Mouse (Mus musculus) G1E-ER4 (cell line): ENCODE measurements around the gene Mfsd6. TPM values are rescaled to one million over a fixed set of nuclear protein-coding genes. Genes with fewer than 3 reads are reported as not detected.

Experiments
- GATA1 ChIP-seq: IDR thresholded peaks from one replicate; pipeline ENCODE4 v1.8.0; 2012; ENCODE audit warnings: low read length, inconsistent platforms
- polyA plus RNA-seq: library from polyadenylated mRNA; stranded (reverse); fragments of >175 nt; gene quantifications from 2 replicates; pipeline ENCODE4 v1.2.3, GENCODE M21; 2012

Mfsd6 gene
- polyA plus RNA-seq: 0.01 TPM in 1 of 2 replicates, not detected in the other

GRCm38 (mm10) chr1:52727056-52727900 lies at the start of gene Mfsd6:
Gene Mfsd6 (minus strand): TSS chr1:52727462.
- TF ChIP-seq GATA1: no peak

GRCm38 (mm10) chr1:52765176-52766111 lies 38.2 kb upstream of the Mfsd6 start:
- no peak for TF ChIP-seq GATA1

DNA sequence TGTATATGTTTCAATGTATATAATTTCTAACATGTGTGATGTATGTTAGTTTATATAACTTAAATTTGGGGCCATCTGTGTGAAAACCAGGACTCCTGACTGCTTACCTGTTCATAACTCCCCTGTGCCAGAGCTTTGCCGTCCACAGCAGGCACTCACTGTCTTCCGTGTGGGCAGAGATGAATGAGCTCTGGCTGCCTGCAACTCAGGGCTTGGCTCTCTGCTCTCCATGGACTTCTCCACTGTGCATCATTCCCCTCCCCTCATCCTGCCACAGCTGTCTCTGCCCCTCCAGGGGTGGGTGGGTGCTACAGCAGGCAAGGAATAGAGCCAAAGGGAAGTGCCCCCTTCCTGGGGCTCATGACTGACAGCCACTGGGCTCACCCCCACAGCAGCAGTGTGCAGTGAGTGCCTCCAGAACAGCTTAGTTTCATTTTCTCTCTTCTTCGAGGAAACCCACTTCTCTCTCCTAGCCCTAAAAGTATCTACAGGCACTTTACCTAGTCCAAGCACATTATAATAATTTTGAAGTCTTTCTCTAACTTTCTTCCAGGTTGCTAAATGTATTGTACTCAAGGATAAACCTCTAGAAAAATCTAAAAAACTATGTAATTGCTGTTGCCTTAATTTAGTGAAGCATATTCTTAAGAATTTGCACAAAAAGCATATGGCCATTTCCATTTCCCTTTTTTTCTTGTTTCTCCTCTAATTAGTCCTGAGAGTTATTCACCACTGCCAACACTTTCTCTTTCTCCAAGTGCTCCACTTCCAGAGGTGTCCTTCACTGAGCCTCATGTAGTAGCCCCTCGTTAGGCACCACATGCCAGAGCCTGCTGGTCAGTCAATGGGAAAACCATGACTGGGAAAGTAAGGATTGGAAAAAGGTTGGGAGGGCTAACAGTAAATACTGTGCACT lies 36.9 kb upstream of the Mfsd6 start:
- no peak for TF ChIP-seq GATA1

GRCm38 (mm10) chr1:52758174-52758573 lies 30.9 kb upstream of the Mfsd6 start:
- no peak for TF ChIP-seq GATA1

DNA sequence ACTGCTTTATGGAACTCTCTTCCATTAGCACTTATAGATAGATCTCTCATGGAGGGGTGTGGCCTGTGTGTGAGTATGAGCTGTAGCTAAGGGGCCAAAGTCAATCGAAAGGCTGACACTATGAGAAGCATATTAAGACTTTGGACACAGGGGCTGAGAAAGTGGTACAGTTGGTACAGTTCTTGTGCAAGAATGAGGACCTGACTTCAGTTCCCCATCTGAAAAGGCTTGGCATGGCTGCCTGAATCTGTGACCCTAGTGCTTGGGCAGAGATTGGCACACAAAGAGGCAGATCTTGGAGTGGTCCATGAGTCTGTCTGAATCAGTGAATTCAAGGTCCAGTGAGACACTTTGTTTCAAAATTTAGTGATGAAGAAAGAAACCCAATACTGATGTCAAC lies 27.1 kb upstream of the Mfsd6 start:
- TF ChIP-seq GATA1: no peak

DNA sequence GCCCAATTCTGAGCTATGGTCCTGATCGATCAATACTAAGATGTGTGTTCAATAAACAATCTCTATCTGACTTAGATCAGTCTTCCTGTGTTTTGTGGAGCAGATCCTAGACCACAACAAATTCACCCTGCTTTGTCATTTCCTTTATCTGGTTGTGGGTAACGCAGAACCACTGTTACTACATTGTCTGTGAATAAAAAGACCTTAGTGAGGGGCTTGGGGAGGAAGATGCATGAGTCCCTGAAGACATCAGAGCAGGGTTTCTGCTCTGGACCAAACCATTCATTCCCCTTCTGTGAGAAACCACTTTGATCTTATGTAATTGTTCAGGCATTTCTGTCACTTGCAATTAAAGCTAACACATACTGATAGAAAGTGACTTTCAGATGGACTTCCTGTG lies 26.6 kb upstream of the Mfsd6 start:
- TF ChIP-seq GATA1: peak; percentile 20

GRCm38 (mm10) chr1:52752706-52753105 lies 25.4 kb upstream of the Mfsd6 start:
- no peak for TF ChIP-seq GATA1

GRCm38 (mm10) chr1:52751634-52752033 lies 24.4 kb upstream of the Mfsd6 start:
- no peak for TF ChIP-seq GATA1

DNA sequence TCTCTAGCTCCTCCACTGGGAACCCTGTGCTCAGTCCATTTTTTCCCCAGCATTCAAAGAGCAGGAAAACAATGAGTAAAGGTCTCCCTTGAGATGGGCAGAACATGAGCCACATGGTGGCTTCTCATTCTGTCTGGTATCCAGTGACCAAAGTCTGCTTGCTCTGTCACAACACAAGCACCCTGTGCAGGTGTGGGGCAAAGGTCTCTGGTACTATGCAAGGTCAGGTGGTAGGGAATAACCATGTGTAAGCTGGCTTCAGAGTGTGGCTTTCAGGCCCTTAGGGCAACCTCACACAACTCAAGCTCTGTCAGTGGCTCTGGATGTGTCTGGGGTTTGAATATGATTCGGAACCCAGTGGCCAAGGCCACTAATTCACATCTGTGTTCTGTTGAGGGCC lies 22.7 kb upstream of the Mfsd6 start:
- TF ChIP-seq GATA1: no peak

DNA sequence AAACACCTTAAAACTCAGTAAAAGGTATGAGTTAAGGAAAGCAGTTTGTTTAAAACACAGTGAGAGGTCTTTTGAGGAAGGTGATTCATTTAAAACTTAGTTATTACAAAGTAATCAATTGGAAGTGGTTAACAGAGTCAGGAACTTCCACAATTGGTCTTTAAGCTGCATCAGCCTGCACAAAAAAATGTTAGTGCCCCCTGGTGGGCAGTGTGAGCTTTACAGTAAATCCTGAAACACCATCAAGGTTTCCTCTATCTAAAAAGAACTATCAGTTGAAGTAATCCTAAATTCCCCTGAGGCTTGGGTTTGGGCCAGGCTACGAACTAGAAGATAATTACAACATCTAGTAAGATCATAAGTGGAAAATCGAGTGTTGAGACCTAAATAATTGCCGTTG lies 21.0 kb upstream of the Mfsd6 start:
- TF ChIP-seq GATA1: no peak

DNA sequence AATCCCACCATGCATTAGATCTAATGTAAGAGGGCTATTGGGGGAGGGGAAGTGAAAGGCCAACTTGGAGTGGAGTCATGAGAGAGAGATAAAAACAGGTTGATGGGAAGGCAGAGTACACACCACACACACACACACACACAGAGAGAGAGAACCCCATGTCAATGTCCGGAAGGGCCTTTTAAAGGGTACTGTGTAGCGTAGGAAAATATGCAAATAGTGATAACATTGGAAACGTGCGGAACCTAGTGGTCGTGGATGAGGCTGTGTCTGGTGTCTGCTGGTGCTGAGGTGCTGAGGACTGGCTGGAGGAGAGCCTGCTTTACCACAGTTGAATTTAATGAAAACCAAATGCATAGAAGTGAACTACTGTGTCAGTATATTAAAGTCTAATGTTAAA lies 15.3 kb upstream of the Mfsd6 start:
- TF ChIP-seq GATA1: no peak

GRCm38 (mm10) chr1:52734208-52734607 lies 6.9 kb upstream of the Mfsd6 start:
- TF ChIP-seq GATA1: no peak

DNA sequence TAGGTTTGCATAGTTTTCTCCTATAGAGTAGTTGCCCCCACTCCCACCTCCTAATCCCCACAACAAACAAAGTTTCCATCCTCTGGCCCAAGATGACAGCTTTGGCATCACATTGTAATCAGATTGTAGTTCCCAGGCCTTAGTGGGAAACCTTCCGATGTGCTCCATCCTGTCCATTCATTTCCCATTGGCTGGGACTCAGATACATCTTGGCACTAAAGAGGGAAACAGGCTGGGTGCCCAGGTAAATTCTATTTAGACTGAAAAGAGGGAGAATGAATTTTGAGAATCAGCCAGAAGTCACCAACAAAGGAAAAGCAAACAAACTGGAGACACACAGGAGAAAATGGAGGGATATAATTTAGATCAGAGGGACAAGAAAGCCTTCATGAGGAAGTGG lies 3.0 kb upstream of the Mfsd6 start:
- TF ChIP-seq GATA1: no peak

DNA sequence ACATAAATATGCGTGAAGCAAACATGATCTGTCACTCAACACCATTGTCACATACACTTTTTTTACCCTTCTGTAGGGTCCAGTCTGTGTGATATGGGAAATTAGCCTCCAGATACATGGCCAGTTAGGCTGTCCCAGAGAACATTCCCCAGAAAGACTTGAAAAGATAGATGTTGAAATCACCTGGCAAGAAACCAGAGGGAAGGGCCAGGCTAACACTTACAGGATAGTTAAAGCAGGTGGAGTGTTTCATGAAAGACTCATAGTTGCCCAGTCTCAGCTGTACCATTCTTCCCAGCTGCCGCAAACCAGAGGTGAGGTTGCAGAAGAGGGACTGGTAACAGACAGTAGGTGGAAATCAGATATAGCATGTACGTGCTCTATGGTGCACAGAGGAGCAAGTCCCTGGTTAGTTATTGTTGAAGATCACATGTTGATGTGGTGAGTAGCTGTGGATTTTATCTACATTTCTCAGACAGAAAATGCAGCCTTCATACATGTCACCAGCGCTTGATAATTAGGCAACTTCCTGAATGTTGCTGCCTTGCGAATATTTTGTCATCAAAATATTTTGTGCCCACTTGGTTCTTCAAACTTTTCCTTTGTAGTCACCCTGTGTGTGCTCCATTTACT lies 1.7 kb upstream of the Mfsd6 start:
- TF ChIP-seq GATA1: no peak

DNA sequence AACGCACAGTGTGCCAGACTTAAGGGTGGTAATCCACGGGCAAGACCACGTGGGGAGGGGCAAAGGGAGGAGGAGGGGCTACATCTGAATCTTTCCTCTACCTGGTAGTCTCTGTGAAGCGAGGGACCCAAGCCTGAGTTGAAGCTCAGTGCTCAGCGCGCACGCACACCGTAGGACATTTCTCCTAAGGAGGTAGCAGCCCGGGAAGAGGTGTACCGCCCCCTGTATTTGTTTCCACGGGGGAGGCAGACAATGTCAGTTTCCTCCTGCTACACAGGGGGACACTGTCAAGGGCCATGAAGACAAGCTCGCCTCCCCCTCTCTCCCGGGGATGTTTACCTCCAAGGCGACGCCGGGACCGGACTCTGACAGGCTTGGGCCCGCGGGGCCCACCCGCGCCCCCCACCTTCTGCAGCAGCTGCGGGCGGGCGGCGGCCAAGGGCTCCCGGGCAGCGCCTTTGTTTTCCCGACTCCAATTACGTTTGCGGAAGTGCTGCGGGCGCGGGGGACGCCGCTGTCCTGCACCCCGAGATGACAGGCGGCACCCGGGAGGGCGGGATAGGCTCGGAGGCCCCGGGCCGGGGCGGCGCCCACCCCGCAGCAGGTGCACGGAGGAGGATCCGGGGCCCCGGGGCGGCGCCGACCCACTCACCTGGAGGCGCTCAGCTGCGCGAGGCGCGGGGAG lies 749 bp downstream of the Mfsd6 start:
- no peak for TF ChIP-seq GATA1
